Mouse (Mus musculus): ENCODE measurements around the gene Wnt9a. TPM values are rescaled to one million over a fixed set of nuclear protein-coding genes. Genes with fewer than 3 reads are reported as not detected.
"Not testable (repeated sequence)": the region's sequence is repeated elsewhere in the genome, so short reads cannot be mapped to it uniquely, and the experiment has no call there.

Wnt9a gene
- polyA plus RNA-seq, 1 experiment from 2014 or later, result 6.0 TPM

DNA sequence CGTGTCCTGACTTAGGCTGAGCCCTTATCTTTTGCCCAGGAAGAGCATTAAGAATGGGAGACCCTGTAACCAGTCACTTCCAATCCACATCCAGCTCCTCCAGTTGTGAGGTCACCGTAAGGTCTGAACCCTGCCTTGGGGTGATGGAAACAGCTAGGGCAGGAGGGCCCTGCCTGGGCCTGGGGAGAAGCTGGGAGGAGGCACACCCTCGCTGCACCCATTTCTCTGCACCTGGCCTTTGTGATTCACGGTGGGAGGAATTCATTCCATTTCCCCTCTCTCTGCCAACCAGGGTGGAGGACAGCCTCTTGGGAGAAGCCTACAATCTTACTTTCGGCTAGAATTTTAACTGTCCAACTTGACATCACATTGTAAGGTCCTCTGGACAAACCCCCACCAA is 24.6 kb upstream of the Wnt9a start:
- H3K27me3 ChIP-seq, result peaks cover 65% of the 10 kb centered on the region
- WGBS, result 69% methylated on average over 5 of the region's 5 CpGs
- H3K4me2 ChIP-seq (replicated peaks), result no peak overlapping the region

DNA sequence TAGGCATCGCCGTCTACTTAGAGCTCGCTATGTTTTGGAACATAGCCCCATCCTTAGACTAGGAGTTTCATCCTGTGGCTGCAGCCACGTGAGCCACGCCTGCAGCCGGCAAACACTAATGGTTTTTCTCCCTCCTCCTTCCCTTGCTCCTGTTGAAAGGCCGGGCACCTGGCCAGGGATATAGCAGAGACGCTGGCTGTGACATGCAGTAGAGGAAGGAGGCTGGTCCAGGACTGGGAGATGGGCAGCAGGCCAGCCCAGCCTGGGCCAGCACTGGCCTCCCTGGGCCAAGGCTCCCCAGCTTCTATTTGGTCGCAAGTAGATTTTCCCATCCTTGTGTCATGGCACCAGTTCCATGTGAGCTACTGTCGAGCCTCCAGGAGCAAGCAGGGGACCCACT is 23.8 kb upstream of the Wnt9a start:
- peaks cover 70% of the 10 kb centered on the region for H3K27me3 ChIP-seq
- ATAC-seq, result no peak
- H3K4me2 ChIP-seq (replicated peaks), result no peak overlapping the region
- H3K4me1 ChIP-seq (replicated peaks), result no peaks in the 10 kb centered on the region
- H3K4me3 ChIP-seq (replicated peaks), result no peak overlapping the region
- H3K36me3 ChIP-seq, result no peaks in the 10 kb centered on the region
- no peaks in the 10 kb centered on the region for H3K9me3 ChIP-seq
- H3K27ac ChIP-seq, result no peak overlapping the region
- WGBS, result 82% methylated on average over 10 of the region's 10 CpGs
- no peak overlapping the region for H3K9ac ChIP-seq (replicated peaks)

More for the DNA sequence above, 24.6 kb upstream of the Wnt9a start:
- Histone ChIP-seq H3K9ac (replicated peaks) (no peak overlapping the region), H3K27ac (no peak overlapping the region), H3K4me1 (replicated peaks) (no peaks in the 10 kb centered on the region), H3K9me3 (no peaks in the 10 kb centered on the region), H3K36me3 (no peaks in the 10 kb centered on the region), H3K4me3 (replicated peaks) (no peak overlapping the region)
- ATAC-seq, result no peak

DNA sequence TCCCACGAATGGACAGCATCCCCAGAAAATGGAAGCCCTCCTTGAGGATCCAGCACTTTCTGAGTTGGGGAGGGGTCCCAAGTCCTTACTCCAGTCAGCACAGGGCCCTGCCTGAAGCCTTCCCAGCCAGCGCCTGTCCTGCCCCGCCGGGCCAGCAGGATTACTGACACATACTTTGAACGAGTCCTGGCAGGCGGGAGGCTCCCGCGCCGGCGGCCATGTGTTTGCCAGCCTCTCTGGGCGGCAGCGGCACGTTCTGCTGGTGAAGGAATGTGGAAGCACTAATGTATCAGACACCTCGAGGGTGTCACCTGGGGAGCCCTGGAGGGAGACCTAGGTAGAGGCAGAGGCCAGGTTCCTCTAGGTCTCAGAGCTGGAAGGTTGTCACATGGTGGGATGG is 22.6 kb upstream of the Wnt9a start:
- Histone ChIP-seq H3K4me3 (replicated peaks) (no peak overlapping the region), H3K4me2 (replicated peaks) (no peak overlapping the region), H3K27me3 (peaks cover 73% of the 10 kb centered on the region), H3K4me1 (replicated peaks) (peaks cover 6% of the 10 kb centered on the region), H3K36me3 (no peaks in the 10 kb centered on the region), H3K9me3 (no peaks in the 10 kb centered on the region), H3K27ac (no peak overlapping the region), H3K9ac (replicated peaks) (no peak overlapping the region)
- WGBS, result 20% methylated on average over 14 of the region's 14 CpGs
- no peak for ATAC-seq

GRCm38 (mm10) chr11:59289706-59290105 is 17.0 kb upstream of the Wnt9a start:
- no peak overlapping the region for H3K27ac ChIP-seq
- H3K4me1 ChIP-seq (replicated peaks), result peaks cover 22% of the 10 kb centered on the region
- H3K9ac ChIP-seq (replicated peaks), result no peak overlapping the region
- no peaks in the 10 kb centered on the region for H3K36me3 ChIP-seq
- H3K9me3 ChIP-seq, result no peaks in the 10 kb centered on the region
- H3K4me2 ChIP-seq (replicated peaks), result peak overlapping the region; percentile 45
- H3K27me3 ChIP-seq, result peaks cover 91% of the 10 kb centered on the region
- no peak for ATAC-seq
- H3K4me3 ChIP-seq (replicated peaks), result peak overlapping the region; percentile 29
- WGBS, result under 1% methylated on average over 25 of the region's 25 CpGs

DNA sequence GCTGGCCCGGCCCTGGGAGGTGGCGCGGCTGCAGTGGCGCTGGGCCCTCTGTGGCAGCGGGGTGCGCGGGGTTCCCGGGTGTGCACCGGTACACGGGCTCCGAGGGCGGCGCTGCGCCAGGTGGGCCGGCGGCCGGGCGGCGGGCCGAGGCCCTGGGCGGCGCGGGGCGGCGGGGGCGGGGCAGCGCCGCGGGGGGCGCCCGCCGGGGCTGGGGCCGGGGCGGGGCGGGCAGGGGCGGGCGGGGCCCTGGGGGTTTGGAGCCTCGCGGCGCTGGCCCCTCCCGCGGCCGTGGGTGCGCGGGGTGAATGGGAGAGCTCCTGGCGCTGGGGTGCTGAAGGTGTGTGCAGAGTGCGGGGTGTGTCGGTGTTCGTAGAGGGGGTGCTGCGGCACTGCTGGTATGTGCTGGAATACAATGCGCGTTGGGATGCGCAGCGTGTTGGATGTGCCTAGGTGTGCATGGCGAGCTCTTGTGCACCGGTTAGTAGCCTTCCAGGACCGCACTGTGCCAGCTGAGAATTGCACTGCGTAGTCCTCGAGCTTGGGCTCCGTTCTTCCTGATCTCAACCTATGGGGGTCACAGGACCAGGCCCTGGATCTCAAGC is 15.9 kb upstream of the Wnt9a start, which contains the start of gene Wnt3a:
Gene Wnt3a, minus strand, starts transcription at position 51 of the 602 bp plus-strand sequence.
- 1% methylated on average over 32 of the region's 60 CpGs for WGBS
- H3K27ac ChIP-seq, result no peak within 1 kb of the TSS
- H3K4me3 ChIP-seq (replicated peaks), result peak within 1 kb of the TSS; percentile 34
- ATAC-seq, result no peak
- H3K36me3 ChIP-seq, result no peaks in the 10 kb centered on the region
- H3K9ac ChIP-seq (replicated peaks), result no peak within 1 kb of the TSS
- H3K27me3 ChIP-seq, result peaks cover 84% of the 10 kb centered on the region
- H3K9me3 ChIP-seq, result no peaks in the 10 kb centered on the region
- peak within 1 kb of the TSS; percentile 50 for H3K4me2 ChIP-seq (replicated peaks)
- peaks cover 22% of the 10 kb centered on the region for H3K4me1 ChIP-seq (replicated peaks)

DNA sequence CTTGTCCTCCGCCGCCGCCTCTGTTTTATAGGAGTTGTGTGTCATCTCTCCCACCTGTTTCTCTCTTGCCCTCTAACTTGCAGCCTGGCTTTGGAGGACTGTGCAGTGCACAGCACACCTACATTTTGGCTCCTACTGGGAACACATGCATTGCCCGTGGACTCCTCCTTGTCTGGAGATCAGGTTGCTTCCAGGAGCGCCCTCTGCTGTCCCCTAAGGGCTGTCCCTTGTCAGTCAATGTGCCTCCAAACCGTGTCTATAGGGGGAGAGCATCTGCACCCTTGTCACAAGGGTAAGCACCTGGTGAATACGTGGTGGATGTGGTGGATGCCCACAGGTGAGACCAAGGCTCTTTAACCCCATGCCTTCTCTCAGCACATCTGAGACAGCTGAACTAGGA is 13.1 kb upstream of the Wnt9a start:
- no peaks in the 10 kb centered on the region for H3K9me3 ChIP-seq
- H3K27me3 ChIP-seq, result peaks cover 86% of the 10 kb centered on the region
- H3K4me2 ChIP-seq (replicated peaks), result no peak overlapping the region
- no peak for ATAC-seq
- H3K27ac ChIP-seq, result no peak overlapping the region
- H3K4me3 ChIP-seq (replicated peaks), result no peak overlapping the region
- 28% methylated on average over 7 of the region's 7 CpGs for WGBS
- peaks cover 21% of the 10 kb centered on the region for H3K4me1 ChIP-seq (replicated peaks)
- H3K9ac ChIP-seq (replicated peaks), result no peak overlapping the region
- no peaks in the 10 kb centered on the region for H3K36me3 ChIP-seq

DNA sequence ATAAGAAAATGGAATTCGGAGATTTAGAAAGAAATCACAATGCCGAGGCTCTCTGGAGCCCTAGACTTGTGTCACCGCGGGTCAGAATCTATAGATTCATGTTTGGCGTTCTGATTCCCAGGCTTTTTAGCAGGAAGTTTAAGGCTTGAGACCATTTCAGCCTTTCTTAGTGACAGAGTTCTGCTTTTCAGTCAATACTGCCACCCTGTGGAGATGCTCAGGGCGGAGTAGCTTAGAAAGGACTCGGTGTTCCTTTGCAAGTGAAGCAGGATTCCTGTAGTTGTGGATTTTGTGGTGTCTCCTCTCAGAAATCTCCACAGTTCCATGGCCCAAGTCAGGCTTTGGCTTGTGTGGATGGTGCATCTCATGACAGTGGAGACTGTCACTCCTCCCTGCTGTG is 8.8 kb upstream of the Wnt9a start:
- WGBS, result 25% methylated on average over 7 of the region's 7 CpGs
- H3K27me3 ChIP-seq, result peaks cover 75% of the 10 kb centered on the region
- ATAC-seq, result no peak

GRCm38 (mm10) chr11:59300185-59300584 is 6.5 kb upstream of the Wnt9a start:
- 24% methylated on average over 3 of the region's 3 CpGs for WGBS
- H3K4me1 ChIP-seq (replicated peaks), result no peaks in the 10 kb centered on the region
- H3K27me3 ChIP-seq, result peaks cover 84% of the 10 kb centered on the region
- no peak overlapping the region for H3K4me2 ChIP-seq (replicated peaks)
- H3K4me3 ChIP-seq (replicated peaks), result no peak overlapping the region
- no peaks in the 10 kb centered on the region for H3K36me3 ChIP-seq
- H3K9me3 ChIP-seq, result no peaks in the 10 kb centered on the region
- H3K9ac ChIP-seq (replicated peaks), result no peak overlapping the region
- no peak for ATAC-seq
- H3K27ac ChIP-seq, result no peak overlapping the region

More for the DNA sequence above, 8.8 kb upstream of the Wnt9a start:
- Histone ChIP-seq H3K27ac (no peak overlapping the region), H3K9ac (replicated peaks) (no peak overlapping the region), H3K9me3 (no peaks in the 10 kb centered on the region), H3K36me3 (no peaks in the 10 kb centered on the region), H3K4me2 (replicated peaks) (no peak overlapping the region), H3K4me1 (replicated peaks) (no peaks in the 10 kb centered on the region), H3K4me3 (replicated peaks) (no peak overlapping the region)

DNA sequence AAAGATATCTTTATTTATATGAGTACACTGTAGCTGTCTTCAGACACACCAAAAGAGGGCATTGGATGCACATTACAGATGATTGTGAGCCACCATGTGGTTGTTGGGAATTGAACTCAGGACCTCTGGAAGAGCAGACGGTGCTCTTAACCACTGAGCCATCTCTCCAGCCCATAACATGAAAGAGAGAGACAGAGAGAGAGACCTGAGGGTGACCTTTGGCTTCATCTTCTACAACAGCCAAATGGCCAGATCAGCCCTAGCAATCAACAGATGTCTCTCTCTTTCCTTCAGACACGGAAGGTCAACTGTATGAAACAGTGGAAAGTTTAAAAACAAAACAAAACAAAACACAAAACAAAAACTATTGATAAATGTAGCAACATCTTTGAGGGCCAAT is 5.7 kb upstream of the Wnt9a start:
- not testable (repeated sequence) for H3K9ac ChIP-seq (replicated peaks); ATAC-seq; H3K4me1 ChIP-seq (replicated peaks); H3K36me3 ChIP-seq; H3K4me3 ChIP-seq (replicated peaks); H3K27ac ChIP-seq; H3K4me2 ChIP-seq (replicated peaks); H3K9me3 ChIP-seq
- 73% methylated on average over 2 of the region's 2 CpGs for WGBS
- H3K27me3 ChIP-seq, result peaks cover 89% of the 10 kb centered on the region

DNA sequence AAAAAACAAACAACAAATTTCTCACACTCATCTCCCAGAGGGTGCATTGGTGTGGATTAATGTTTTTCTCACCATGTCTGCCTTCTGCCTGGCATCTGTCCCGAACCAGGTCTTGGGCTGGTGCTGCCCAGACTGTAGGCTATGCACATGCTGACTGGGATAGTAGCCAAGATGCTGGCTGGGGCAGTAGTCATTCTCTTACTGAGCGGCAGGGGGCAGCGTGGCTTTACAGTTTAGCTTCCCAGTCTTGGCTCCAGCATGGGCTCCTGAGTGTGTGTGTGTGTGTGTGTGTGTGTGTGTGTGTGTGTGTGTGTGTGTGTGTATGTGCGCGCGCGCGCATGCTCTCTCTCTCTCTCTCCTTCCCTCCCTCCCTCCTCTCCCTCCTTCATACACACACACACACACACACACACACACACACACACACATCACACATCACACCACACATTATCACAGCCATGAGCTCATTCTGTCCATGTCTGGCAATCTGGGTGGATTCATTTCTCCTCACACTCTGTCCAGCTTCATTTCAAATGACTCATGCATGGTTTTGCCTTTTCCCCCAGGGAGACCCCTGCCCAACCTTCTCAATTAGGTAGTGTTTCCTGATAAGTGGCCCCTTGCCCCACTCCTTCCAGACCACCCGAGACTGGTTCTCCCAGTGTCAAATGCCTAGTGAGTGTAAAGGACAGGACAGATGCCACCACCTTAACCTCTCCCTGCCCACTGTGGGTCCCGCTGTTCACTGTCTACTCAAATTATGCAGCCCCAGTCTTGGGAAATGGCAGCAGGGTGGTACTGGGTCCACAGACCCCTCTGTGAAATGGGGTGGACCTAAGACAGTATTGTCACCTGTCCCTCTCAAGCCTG is 3.8 kb upstream of the Wnt9a start:
- H3K27ac ChIP-seq, result no peak overlapping the region
- peaks cover 18% of the 10 kb centered on the region for H3K4me1 ChIP-seq (replicated peaks)
- WGBS, result 35% methylated on average over 5 of the region's 10 CpGs
- H3K9me3 ChIP-seq, result no peaks in the 10 kb centered on the region
- H3K27me3 ChIP-seq, result peaks cover 88% of the 10 kb centered on the region
- peak; percentile 65 for ATAC-seq
- no peaks in the 10 kb centered on the region for H3K36me3 ChIP-seq
- H3K4me2 ChIP-seq (replicated peaks), result no peak overlapping the region
- no peak overlapping the region for H3K9ac ChIP-seq (replicated peaks)
- H3K4me3 ChIP-seq (replicated peaks), result no peak overlapping the region

DNA sequence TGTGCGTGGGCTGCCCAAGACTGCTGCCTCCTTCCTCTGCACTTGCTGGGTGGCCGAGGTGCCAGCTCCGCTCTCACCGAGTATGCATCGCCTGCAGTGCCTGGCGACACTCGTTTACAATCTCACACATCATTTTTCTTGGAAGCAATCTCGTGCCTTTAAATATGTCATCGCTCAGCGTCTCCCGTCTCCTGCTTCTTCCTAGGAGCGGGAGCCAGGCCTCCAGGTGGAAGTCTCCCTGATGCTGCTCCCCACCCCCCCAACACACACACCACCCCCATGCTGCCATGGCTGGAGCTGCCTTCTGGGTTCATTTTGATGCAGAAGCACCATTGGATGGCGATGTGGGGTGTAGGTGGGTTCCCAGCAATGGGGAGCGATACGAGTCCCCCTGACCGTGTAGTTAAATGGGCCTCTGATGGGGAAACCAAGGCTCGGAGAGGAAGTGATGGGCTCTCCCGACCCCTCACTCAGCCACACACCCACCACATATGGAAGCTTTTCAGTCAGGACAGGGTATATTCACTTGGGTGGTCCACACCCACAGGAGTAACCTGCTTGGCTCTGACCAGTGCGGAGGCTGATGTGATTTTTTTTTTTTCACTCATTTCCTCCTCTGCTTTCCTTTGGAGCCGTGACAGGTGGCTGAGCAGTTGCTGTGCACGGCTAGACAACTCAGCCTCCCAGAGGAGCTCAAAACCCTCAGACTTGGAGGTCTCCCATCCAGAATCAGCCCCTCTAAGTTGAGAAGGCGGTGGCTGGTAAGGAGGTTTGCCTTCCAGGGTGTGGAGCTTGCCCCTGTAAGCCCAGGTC is 1.5 kb upstream of the Wnt9a start:
- no peak for ATAC-seq
- no peak overlapping the region for H3K9ac ChIP-seq (replicated peaks)
- H3K27ac ChIP-seq, result no peak overlapping the region
- no peaks in the 10 kb centered on the region for H3K36me3 ChIP-seq
- H3K4me3 ChIP-seq (replicated peaks), result no peak overlapping the region
- peaks cover 41% of the 10 kb centered on the region for H3K4me1 ChIP-seq (replicated peaks)
- H3K27me3 ChIP-seq, result peaks cover 84% of the 10 kb centered on the region
- no peak overlapping the region for H3K4me2 ChIP-seq (replicated peaks)
- no peaks in the 10 kb centered on the region for H3K9me3 ChIP-seq
- WGBS, result 51% methylated on average over 22 of the region's 22 CpGs

DNA sequence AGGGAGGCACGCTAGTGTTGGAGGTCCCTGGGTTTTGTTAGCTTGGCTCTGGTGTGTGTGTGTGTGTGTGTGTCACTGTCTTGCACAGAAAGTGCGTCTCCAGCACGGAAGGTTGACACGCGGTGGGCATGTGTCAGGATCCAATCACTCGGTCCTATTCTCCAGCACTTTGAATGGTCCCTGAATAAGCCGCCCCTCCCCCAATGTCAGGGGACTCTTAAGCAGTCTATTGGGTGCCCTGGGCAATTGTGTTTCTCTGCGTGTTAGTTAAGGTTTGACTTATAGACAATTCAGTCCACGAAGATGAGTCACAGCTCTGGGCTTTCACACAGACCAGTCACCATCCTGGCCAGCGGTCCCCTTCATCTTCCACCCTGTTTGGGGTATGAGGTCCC is 910 bp upstream of the Wnt9a start:
- no peak for ATAC-seq
- H3K27me3 ChIP-seq, result peaks cover 81% of the 10 kb centered on the region
- 4% methylated on average over 10 of the region's 10 CpGs for WGBS
- peak overlapping the region; percentile 52 for H3K4me3 ChIP-seq (replicated peaks)
- no peaks in the 10 kb centered on the region for H3K36me3 ChIP-seq
- H3K27ac ChIP-seq, result no peak overlapping the region
- H3K4me2 ChIP-seq (replicated peaks), result peak overlapping the region; percentile 70
- peaks cover 44% of the 10 kb centered on the region for H3K4me1 ChIP-seq (replicated peaks)
- H3K9me3 ChIP-seq, result no peaks in the 10 kb centered on the region
- H3K9ac ChIP-seq (replicated peaks), result no peak overlapping the region
